Mouse (Mus musculus) large intestine, adult 2 months (tissue): Measurements from ENCODE around the gene Cadm2. TPM values are rescaled to one million over a fixed set of nuclear protein-coding genes. Genes with fewer than 3 reads are reported as not detected.

ENCODE experiments used
- DNase-seq: peaks from one replicate; pipeline ENCODE4 v3.0.0-alpha.2; 2012; ENCODE audit warnings: low read depth, low spot score
- WGBS: fragments of 180-500 bp; shearing (Covaris S2); methylation state at CpG from one replicate; pipeline ENCODE4 v1.1.7; 2018; 5-methylcytosine and 5-hydroxymethylcytosine counted together
- polyA plus RNA-seq: library from polyadenylated mRNA; depleted of rRNA; stranded (reverse); fragments of >200 nt; gene quantifications from 2 replicates; pipeline ENCODE4 v1.2.3, GENCODE M21; 2012

Cadm2 gene
- polyA plus RNA-seq, 1 experiment, result 0.41 TPM

- WGBS, result 78% methylated on average over 1 of the region's 1 CpGs
- DNase-seq, result no peak
Measured at GRCm38 (mm10) chr16:67186322-67186721, 434.4 kb downstream of the Cadm2 start.

GRCm38 (mm10) chr16:67182958-67183357, 437.8 kb downstream of the Cadm2 start:
- DNase-seq, result no peak
- WGBS, result 80% methylated on average over 5 of the region's 5 CpGs

- DNase-seq, result no peak
- 72% methylated on average over 4 of the region's 4 CpGs for WGBS
Measured at GRCm38 (mm10) chr16:67175386-67175785, 445.3 kb downstream of the Cadm2 start.

GRCm38 (mm10) chr16:67162211-67162790, 458.4 kb downstream of the Cadm2 start:
- DNase-seq, result no peak
- 70% methylated on average over 6 of the region's 6 CpGs for WGBS

- WGBS, result 67% methylated on average over 4 of the region's 4 CpGs
- no peak for DNase-seq
Measured at GRCm38 (mm10) chr16:67124811-67125210, 495.9 kb downstream of the Cadm2 start.

- 57% methylated on average over 5 of the region's 5 CpGs for WGBS
- no peak for DNase-seq
Measured at GRCm38 (mm10) chr16:67122532-67122931, 498.2 kb downstream of the Cadm2 start.

GRCm38 (mm10) chr16:67121781-67122180, 498.9 kb downstream of the Cadm2 start:
- 72% methylated on average over 3 of the region's 3 CpGs for WGBS
- DNase-seq, result no peak

- WGBS, result 68% methylated on average over 8 of the region's 8 CpGs
- DNase-seq, result no peak
Measured at GRCm38 (mm10) chr16:67106478-67107061, 514.1 kb downstream of the Cadm2 start.

GRCm38 (mm10) chr16:67096706-67097105, 524.0 kb downstream of the Cadm2 start:
- 62% methylated on average over 6 of the region's 6 CpGs for WGBS

GRCm38 (mm10) chr16:67095916-67096315, 524.8 kb downstream of the Cadm2 start:
- no peak for DNase-seq
- WGBS, result 69% methylated on average over 4 of the region's 4 CpGs

More at GRCm38 (mm10) chr16:67096706-67097105, 524.0 kb downstream of the Cadm2 start:
- no peak for DNase-seq

- 53% methylated on average over 3 of the region's 3 CpGs for WGBS
- DNase-seq, result no peak
Measured at GRCm38 (mm10) chr16:67089747-67090146, 531.0 kb downstream of the Cadm2 start.

- no peak for DNase-seq
- 76% methylated on average over 2 of the region's 2 CpGs for WGBS
Measured at GRCm38 (mm10) chr16:67079318-67079717, 541.4 kb downstream of the Cadm2 start.

- DNase-seq, result no peak
- 69% methylated on average over 7 of the region's 7 CpGs for WGBS
Measured at GRCm38 (mm10) chr16:67076169-67076895, 544.4 kb downstream of the Cadm2 start.

GRCm38 (mm10) chr16:67068461-67068860, 552.2 kb downstream of the Cadm2 start:
- 29% methylated on average over 1 of the region's 1 CpGs for WGBS
- no peak for DNase-seq

- 77% methylated on average over 5 of the region's 5 CpGs for WGBS
- DNase-seq, result no peak
Measured at GRCm38 (mm10) chr16:67030918-67031317, 589.8 kb downstream of the Cadm2 start.

GRCm38 (mm10) chr16:67019856-67020255, 600.9 kb downstream of the Cadm2 start:
- DNase-seq, result no peak
- WGBS, result 70% methylated on average over 1 of the region's 1 CpGs

GRCm38 (mm10) chr16:67017710-67018109, 603.0 kb downstream of the Cadm2 start:
- DNase-seq, result no peak
- 60% methylated on average over 2 of the region's 2 CpGs for WGBS

GRCm38 (mm10) chr16:67003161-67003560, 617.5 kb downstream of the Cadm2 start:
- no peak for DNase-seq
- 67% methylated on average over 3 of the region's 3 CpGs for WGBS

GRCm38 (mm10) chr16:67001707-67002106, 619.0 kb downstream of the Cadm2 start:
- 53% methylated on average over 4 of the region's 4 CpGs for WGBS
- DNase-seq, result no peak

GRCm38 (mm10) chr16:66997461-66997860, 623.2 kb downstream of the Cadm2 start:
- WGBS, result 77% methylated on average over 2 of the region's 2 CpGs
- DNase-seq, result no peak

- no peak for DNase-seq
- WGBS, result 94% methylated on average over 6 of the region's 6 CpGs
Measured at GRCm38 (mm10) chr16:66987741-66988140, 633.0 kb downstream of the Cadm2 start.
